Mouse (Mus musculus) hindbrain, embryonic 11.5 days (tissue): ENCODE results near the gene Nxnl1. TPM values are rescaled to one million over a fixed set of nuclear protein-coding genes. Genes with fewer than 3 reads are reported as not detected.

Source experiments
- ATAC-seq: fragments of 200-750 bp; cut with Nextera tagmentation; 2 replicates; pipeline ENCODE4 v1.8.0; 2017; ENCODE audit warnings: mild to moderate bottlenecking, moderate TSS enrichment, moderate library complexity; ENCODE audit not compliant: low FRiP score
- DNase-seq: peaks from one replicate; pipeline ENCODE4 v3.0.0-alpha.2; 2015; ENCODE audit warnings: low spot score
- H3K27ac ChIP-seq: fragments of 300-500 bp; sonication (generic); 2 replicates; pipeline ENCODE4 v1.5.1; 2014; ENCODE audit warnings: mild to moderate bottlenecking, low read depth, low read length
- H3K27me3 ChIP-seq: fragments of 300-500 bp; sonication (generic); 2 replicates; pipeline ENCODE4 v1.6.1; 2014; ENCODE audit warnings: mild to moderate bottlenecking, low read length, moderate library complexity, mixed read lengths; ENCODE audit not compliant: control insufficient read depth, insufficient read depth
- H3K36me3 ChIP-seq: fragments of 300-500 bp; sonication (generic); 2 replicates; pipeline ENCODE4 v1.6.1; 2014; ENCODE audit warnings: mild to moderate bottlenecking, low read length, moderate library complexity, mixed read lengths; ENCODE audit not compliant: control insufficient read depth, insufficient read depth
- H3K4me1 ChIP-seq: fragments of 300-500 bp; sonication (generic); replicated peaks from 2 replicates; pipeline ENCODE4 v1.6.1; 2014; ENCODE audit warnings: low read length, mixed read lengths; ENCODE audit not compliant: control insufficient read depth, insufficient read depth
- H3K4me2 ChIP-seq: fragments of 300-500 bp; sonication (generic); replicated peaks from 2 replicates; pipeline ENCODE4 v1.6.1; 2014; ENCODE audit warnings: mild to moderate bottlenecking, low read depth, low read length
- H3K4me3 ChIP-seq: fragments of 300-500 bp; sonication (generic); 2 replicates; pipeline ENCODE4 v1.5.1; 2014; ENCODE audit warnings: low read depth, low read length
- H3K9ac ChIP-seq: fragments of 300-500 bp; sonication (generic); 2 replicates; pipeline ENCODE4 v1.6.1; 2014; ENCODE audit warnings: low read depth, low read length
- H3K9me3 ChIP-seq: fragments of 300-500 bp; sonication (generic); 2 replicates; pipeline ENCODE4 v1.6.1; 2016; ENCODE audit warnings: low read length; ENCODE audit not compliant: control insufficient read depth
- WGBS: fragments of 180-500 bp; shearing (Covaris S2); extraction: QIAGEN DNeasy Blood & Tissue Kit; methylation state at CpG from one replicate; pipeline ENCODE4 v1.1.7; 2014; 5-methylcytosine and 5-hydroxymethylcytosine counted together
- polyA plus RNA-seq: library from polyadenylated mRNA; unstranded; fragments of >200 nt; fragmentation: Nextera tagmentation; extraction: Ambion mirVana; gene quantifications from 2 replicates; pipeline ENCODE4 v1.2.1, GENCODE M21; 2014

The Nxnl1 gene
- polyA plus RNA-seq, 1 experiment from 2014 or later = not detected

DNA sequence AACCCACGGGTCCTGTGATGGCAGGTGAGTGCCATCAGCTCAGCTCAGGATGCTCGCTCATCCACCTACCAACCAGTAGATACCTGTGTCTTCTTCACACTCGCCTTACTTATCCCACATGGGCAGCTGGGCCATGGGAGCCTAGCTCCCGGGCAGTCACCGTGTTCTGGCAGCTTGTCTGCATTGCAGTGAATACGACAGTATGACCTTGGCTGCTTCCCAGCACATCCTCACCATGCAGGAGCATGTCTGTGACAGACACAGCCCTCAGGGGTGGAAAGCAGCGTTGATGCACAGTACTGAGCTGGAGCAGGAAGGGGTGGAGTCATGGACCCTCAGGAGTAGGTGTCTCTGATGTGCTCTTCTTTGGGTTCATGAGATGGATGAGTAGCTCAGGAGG, 8.0 kb upstream of the Nxnl1 start:
- no peaks in the 10 kb centered on the region for H3K36me3 ChIP-seq
- WGBS = 88% methylated on average over 7 of the region's 7 CpGs
- H3K27ac ChIP-seq = no peak overlapping the region
- H3K4me1 ChIP-seq = peaks cover 4% of the 10 kb centered on the region; the same call in 1 of the 2 replicates
- no peak overlapping the region for H3K4me2 ChIP-seq
- ATAC-seq = no peak
- DNase-seq = no peak
- no peak overlapping the region for H3K9ac ChIP-seq
- no peaks in the 10 kb centered on the region for H3K9me3 ChIP-seq
- no peak overlapping the region for H3K4me3 ChIP-seq
- no peaks in the 10 kb centered on the region; the same call in 1 of the 2 replicates for H3K27me3 ChIP-seq

DNA sequence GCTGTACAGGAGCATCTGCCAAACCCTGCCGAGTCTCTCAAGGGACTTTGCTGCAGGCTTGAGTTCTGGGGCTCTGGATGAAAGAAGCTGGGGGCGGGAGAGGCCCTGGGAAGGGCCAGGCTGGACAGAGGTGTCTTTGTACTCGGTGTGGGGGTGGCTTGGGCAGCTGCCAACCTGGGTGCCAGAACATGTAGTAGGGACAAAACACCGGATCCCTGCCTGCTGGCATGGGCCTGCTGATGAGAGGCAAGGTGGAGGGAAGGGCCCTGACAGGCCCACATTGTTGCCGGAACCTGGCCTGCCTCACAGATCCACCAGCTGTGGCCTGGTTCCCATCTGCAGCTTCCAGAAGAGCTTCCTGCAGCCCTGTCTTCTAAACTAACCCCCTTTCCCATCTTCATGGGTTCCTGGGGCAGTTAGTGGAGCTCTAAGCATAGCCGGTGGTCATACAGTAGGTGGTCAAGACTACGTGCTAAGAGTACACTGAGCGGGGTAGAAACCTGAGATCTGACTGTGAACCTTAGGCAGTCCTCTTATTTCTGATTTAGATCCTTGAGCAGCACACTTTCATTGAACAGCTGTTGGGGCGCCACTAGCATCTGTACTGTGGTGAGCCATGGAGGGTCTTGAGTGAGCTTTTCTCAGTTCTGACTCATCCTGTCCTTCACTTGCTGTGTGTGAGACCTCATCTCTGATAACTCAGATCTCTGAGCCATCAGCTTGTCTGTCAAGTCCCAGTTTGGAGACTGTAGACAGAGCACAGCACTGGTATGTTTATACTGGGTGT, 6.6 kb upstream of the Nxnl1 start:
- ATAC-seq = no peak
- Histone ChIP-seq H3K9ac (no peak overlapping the region), H3K4me3 (no peak overlapping the region), H3K9me3 (no peaks in the 10 kb centered on the region), H3K36me3 (no peaks in the 10 kb centered on the region), H3K4me2 (no peak overlapping the region), H3K4me1 (peaks cover 11% of the 10 kb centered on the region; the same call in 1 of the 2 replicates), H3K27ac (no peak overlapping the region), H3K27me3 (peaks cover 9% of the 10 kb centered on the region)
- no peak for DNase-seq
- WGBS = 80% methylated on average over 9 of the region's 9 CpGs

DNA sequence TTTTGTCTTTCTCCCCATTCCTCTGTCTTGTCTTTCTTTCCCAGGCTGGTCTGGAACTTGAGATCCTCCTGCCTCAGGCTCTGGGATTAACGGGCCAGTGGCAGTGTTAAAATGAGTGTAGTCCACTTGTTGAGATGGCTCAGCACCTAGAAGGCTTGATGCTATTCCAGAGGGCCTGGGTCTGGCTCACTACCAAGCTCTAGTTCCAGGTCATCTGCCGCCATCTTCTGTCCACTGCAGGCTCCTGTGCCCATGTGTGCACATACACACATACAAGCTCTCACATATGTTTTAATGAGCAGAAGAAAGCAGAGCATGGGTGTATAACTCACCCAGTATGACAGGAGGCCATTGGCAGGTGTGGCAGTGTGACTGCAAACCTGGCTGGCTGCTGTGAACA, 5.7 kb upstream of the Nxnl1 start:
- Histone ChIP-seq H3K4me1 (peaks cover 11% of the 10 kb centered on the region; the same call in 1 of the 2 replicates), H3K9me3 (no peaks in the 10 kb centered on the region), H3K27ac (no peak overlapping the region), H3K27me3 (peaks cover 9% of the 10 kb centered on the region), H3K9ac (no peak overlapping the region), H3K4me3 (no peak overlapping the region), H3K4me2 (no peak overlapping the region), H3K36me3 (no peaks in the 10 kb centered on the region)
- DNase-seq = no peak
- ATAC-seq = no peak
- WGBS = 93% methylated on average over 2 of the region's 2 CpGs

DNA sequence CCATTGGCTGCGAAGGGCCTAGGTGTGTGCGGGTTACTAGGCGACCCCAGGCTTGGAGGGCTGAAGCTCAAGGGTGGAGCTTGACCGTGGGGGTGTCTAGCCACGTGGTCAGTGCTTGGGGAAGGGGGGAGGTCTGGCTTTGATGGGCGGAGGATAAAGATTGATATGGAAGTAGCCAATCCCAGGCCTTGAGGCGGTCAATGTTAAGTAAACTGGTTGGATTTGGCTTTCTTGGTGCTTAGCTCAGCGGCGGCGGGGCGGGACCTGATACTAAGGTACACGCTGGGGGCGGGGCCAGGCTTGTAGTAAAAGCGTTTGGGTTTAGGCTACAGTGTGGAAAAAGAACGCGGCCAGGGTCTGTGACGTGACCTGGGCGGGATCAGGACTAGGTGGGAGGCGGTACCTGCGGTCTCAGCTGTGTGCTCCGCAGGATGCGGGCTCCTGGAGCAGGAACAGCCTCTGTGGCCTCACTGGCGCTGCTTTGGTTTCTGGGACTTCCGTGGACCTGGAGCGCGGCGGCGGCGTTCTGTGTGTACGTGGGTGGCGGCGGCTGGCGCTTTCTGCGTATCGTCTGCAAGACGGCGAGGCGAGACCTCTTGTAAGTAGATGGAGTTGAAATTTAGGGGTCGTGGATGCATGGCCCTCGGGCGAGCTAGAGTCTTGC, 4.0 kb upstream of the Nxnl1 start:
- H3K9me3 ChIP-seq = no peaks in the 10 kb centered on the region
- peaks cover 11% of the 10 kb centered on the region; the same call in 1 of the 2 replicates for H3K4me1 ChIP-seq
- no peaks in the 10 kb centered on the region for H3K36me3 ChIP-seq
- under 1% methylated on average over 41 of the region's 41 CpGs for WGBS
- peak overlapping the region; percentile 61 for H3K9ac ChIP-seq
- peak overlapping the region; percentile 69 for H3K4me3 ChIP-seq
- ATAC-seq (peak; percentile 88), DNase-seq (peak; percentile 88)
- peak overlapping the region; percentile 93 for H3K4me2 ChIP-seq
- peak overlapping the region; percentile 36; the same call in 1 of the 2 replicates for H3K27ac ChIP-seq
- H3K27me3 ChIP-seq = peaks cover 12% of the 10 kb centered on the region

DNA sequence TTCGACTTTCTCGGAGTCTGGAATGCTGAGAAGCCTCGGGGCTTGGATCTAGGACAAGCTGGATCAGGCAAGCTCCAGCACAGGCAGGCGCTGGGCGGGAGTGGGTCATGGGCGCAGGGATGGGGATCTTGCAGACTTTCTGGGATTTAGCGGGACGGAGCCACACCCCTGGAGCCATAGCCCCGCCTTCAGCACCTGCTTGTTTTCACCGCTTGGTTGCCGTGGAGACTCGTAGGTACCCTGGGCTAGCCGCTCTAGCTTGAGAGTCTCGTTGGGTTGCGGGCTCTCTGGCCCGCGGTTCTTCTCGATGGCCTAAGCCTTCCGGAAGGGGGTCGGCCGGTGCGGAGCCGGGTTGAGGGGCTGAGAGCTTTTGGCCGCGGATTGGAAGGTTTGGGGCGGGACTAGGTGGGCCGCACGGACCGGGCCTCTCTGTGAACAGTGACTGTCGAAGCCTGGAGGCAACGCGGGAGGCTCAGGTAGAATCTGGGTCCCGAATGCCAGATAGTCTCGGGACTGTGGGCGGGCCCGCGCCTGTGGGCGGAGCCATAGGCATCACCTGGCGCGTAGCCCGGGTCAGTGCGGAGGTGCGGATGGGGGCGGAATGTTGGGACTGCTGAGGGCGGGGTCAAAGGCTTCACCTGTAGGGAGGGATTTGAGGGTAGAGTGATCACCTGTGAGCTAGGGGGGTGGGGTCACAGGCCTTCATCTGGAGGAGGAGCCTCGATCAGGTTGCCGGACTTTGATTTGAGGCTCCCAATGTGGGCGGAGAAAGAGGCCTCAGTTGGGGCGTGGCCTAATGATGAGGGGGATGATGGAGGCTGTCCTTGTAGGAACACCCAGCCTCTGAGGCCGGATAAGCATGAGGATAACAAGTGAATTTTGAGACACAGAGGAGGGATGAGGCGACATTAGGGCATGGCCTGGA, 3.2 kb upstream of the Nxnl1 start:
- under 1% methylated on average over 51 of the region's 51 CpGs for WGBS
- DNase-seq (peak; percentile 89), ATAC-seq (peak; percentile 85)
- Histone ChIP-seq H3K27ac (peak overlapping the region; percentile 36; the same call in 1 of the 2 replicates), H3K4me3 (peak overlapping the region; percentile 69), H3K36me3 (no peaks in the 10 kb centered on the region), H3K27me3 (peaks cover 12% of the 10 kb centered on the region), H3K9ac (peak overlapping the region; percentile 47; the same call in 1 of the 2 replicates), H3K4me2 (peak overlapping the region; percentile 93), H3K4me1 (peaks cover 11% of the 10 kb centered on the region; the same call in 1 of the 2 replicates), H3K9me3 (no peaks in the 10 kb centered on the region)

DNA sequence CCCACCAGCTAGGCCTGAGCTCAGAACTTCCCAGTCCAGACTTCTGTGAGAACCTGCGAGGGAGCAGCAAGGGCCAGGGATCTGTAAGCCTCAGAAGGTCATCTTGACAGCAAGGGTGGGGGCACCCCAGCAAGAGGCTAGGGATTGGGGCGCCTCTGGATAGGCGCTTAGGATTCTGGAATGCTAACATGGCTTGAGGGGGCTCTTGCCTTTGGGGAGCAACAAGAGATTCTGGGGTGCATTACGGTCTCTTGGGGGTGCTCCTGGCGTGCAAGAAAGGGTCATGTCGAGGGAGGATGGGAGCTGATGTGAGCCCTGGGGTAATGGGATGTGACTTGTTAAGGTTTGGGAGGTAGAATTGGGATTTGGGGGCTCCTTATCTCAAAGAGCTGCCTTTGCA, 2.5 kb upstream of the Nxnl1 start:
- no peaks in the 10 kb centered on the region for H3K36me3 ChIP-seq
- H3K27me3 ChIP-seq = peaks cover 12% of the 10 kb centered on the region
- no peak overlapping the region for H3K27ac ChIP-seq
- H3K4me3 ChIP-seq = peak overlapping the region; percentile 69
- DNase-seq (no peak), ATAC-seq (no peak)
- peak overlapping the region; percentile 47; the same call in 1 of the 2 replicates for H3K9ac ChIP-seq
- no peaks in the 10 kb centered on the region for H3K9me3 ChIP-seq
- H3K4me2 ChIP-seq = peak overlapping the region; percentile 93
- 17% methylated on average over 6 of the region's 6 CpGs for WGBS
- H3K4me1 ChIP-seq = peaks cover 11% of the 10 kb centered on the region; the same call in 1 of the 2 replicates

DNA sequence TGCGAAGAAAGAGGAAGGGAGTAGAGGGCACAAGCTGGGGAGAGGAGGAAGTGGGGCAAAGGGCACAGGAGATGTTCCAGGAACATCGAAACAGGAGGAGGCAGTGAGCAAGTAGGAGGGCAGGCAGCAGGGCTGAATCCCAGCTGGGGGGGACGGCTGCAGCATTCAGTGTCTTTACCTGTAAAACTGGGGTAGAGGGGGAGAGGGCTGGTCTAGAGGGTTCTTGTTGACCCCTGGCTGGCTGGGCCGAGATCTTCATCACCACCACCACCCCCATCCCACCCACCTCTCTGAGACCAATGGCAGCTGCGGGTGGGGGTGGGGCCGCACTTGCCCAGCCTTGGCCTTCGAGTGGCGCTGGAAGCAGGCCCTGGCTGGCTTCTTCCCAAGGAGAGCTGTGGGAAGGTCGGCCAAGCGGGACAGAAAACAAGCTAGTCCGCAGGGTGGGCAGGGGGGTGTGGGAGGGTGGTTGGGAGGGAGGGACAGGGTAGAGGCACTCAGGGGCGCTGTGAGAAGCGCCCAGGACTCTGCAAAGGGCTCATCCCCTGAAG, 2.1 kb upstream of the Nxnl1 start, which contains the start of gene Slc27a1:
Slc27a1 (plus strand) TSS at position 496 of the 551 bp plus-strand sequence.
- 12% methylated on average over 13 of the region's 13 CpGs for WGBS
- Histone ChIP-seq H3K4me2 (peak within 1 kb of the TSS; percentile 93), H3K9ac (peak within 1 kb of the TSS; percentile 47; the same call in 1 of the 2 replicates), H3K4me1 (peaks cover 11% of the 10 kb centered on the region; the same call in 1 of the 2 replicates), H3K27ac (no peak within 1 kb of the TSS), H3K36me3 (no peaks in the 10 kb centered on the region), H3K4me3 (peak within 1 kb of the TSS; percentile 69), H3K27me3 (peaks cover 14% of the 10 kb centered on the region), H3K9me3 (no peaks in the 10 kb centered on the region)
- DNase-seq (no peak), ATAC-seq (no peak)

DNA sequence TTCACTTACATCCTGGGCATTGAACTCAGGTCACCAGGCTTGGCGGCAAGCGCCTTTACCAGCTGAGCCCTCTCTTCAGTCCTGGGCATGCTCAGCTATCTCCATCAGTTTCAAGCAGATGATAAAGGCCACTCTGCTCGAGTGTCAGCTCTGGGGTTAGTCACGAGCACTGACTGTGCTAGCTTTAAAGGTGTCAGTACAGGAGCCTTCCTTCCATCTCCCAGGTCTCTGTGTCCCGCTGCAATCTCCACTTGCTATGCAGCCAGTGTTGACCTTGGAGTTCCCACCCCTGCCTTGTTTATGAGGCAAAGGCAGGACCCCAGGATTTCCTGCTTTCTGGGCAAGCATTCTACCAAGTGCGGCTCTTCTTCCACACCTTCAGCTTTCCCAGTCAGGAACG, 1.2 kb upstream of the Nxnl1 start:
- H3K4me2 ChIP-seq = no peak overlapping the region
- ATAC-seq (no peak), DNase-seq (no peak)
- H3K9ac ChIP-seq = no peak overlapping the region
- H3K27me3 ChIP-seq = peaks cover 22% of the 10 kb centered on the region
- no peak overlapping the region for H3K27ac ChIP-seq
- H3K9me3 ChIP-seq = no peaks in the 10 kb centered on the region
- H3K4me1 ChIP-seq = peaks cover 11% of the 10 kb centered on the region; the same call in 1 of the 2 replicates
- no peak overlapping the region for H3K4me3 ChIP-seq
- WGBS = 83% methylated on average over 7 of the region's 7 CpGs
- no peaks in the 10 kb centered on the region for H3K36me3 ChIP-seq
